Comparison of ENCODE assay signal across 9 mouse cellular contexts in the genomic region with DNA sequence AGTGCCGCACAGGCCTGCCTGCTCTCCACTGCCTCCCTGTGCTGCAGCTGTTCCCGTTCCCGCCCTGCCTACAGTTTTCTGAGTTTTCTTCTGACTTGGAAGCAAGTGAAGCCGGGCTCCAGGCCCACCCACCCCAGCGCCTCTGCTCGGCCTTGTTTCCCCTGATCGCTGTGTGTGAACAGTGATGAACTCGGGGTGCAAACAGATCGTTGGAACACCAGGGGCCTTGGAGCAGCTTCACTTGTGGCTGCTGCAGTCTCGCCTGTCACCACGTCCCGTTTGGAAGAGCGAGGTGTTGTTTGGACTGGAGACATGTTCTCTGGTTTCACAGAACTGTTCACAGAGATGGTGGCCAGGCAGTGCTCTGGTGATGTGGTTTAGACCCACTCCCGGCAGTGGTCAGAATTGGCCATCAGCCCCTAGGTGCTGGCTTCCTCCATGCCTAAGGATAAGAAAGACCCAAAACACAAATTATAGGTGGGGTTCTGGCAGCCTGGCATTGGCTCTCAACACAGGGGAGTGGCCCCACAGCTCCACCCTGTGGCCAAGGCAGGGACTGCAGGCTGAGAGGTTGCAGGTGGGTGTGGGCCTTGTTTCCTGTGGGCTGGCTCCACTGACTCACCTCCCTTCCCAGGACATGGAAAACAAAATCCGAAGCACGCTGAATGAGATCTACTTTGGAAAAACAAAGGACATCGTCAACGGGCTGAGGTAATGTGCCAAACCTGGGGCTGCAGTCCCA. TPM values are rescaled to one million over a fixed set of nuclear protein-coding genes. Genes with fewer than 3 reads are reported as not detected.
A peak's percentile ranks its signal among the peaks of the same experiment; 100 is the strongest.
DNase-seq lines count a peak whose midpoint lies in the region; ATAC-seq and TF ChIP-seq lines count a peak whose summit lies in the region.
"Had no signal": no experiment of that assay in that cellular context is flagged by ENCODE, and none has a peak within 500 bp of the region (broad histone marks: within the 10 kb centered on the region; RNA-seq: fewer than 3 reads in every experiment).

No protein-coding gene starts in this region.

- H3K9ac ChIP-seq in heart, embryonic 12.5 days: no peak overlapping the region
- no peak overlapping the region for H3K9ac ChIP-seq in lung, embryonic 16.5 days (ENCODE audit: low read length)

- H3K9me3 ChIP-seq in heart, embryonic 12.5 days (replicated peaks): no peaks in the 10 kb centered on the region
- no peaks in the 10 kb centered on the region for H3K9me3 ChIP-seq in lung, embryonic 16.5 days (ENCODE audit: control insufficient read depth, low read length)
- H3K9me3 ChIP-seq: megakaryocyte, embryonic 14.5 days had no signal

- peak overlapping the region; percentile 36; the same call in 1 of the 2 replicates for H3K27ac ChIP-seq in heart, embryonic 12.5 days (ENCODE audit: poor library complexity, severe bottlenecking)
- peak overlapping the region; percentile 81 for H3K27ac ChIP-seq in layer of hippocampus, adult 2 months
- no peak overlapping the region for H3K27ac ChIP-seq in lung, embryonic 16.5 days (ENCODE audit: low read length)

- WGBS in heart, embryonic 12.5 days: 74% methylated on average over 18 of the region's 18 CpGs
- 64% methylated on average over 18 of the region's 18 CpGs for WGBS in lung, embryonic 16.5 days

- TF ChIP-seq CTCF in layer of hippocampus, adult 2 months (conservative IDR thresholded peaks at IDR 0.05): peak; percentile 99

- H3K27me3 ChIP-seq in heart, embryonic 12.5 days (replicated peaks): no peaks in the 10 kb centered on the region
- H3K27me3 ChIP-seq in lung, embryonic 16.5 days (ENCODE audit: control insufficient read depth, insufficient read depth, low read depth, low read length): no peaks in the 10 kb centered on the region
- H3K27me3 ChIP-seq: megakaryocyte, embryonic 14.5 days had no signal

- peaks cover 89% of the 10 kb centered on the region for H3K36me3 ChIP-seq in heart, embryonic 12.5 days
- peaks cover 39% of the 10 kb centered on the region for H3K36me3 ChIP-seq in lung, embryonic 16.5 days (ENCODE audit: control insufficient read depth, insufficient read depth, low read length)

- no peak overlapping the region for H3K4me3 ChIP-seq in heart, embryonic 12.5 days
- no peak overlapping the region for H3K4me3 ChIP-seq in layer of hippocampus, adult 2 months
- no peak overlapping the region for H3K4me3 ChIP-seq in lung, embryonic 16.5 days (ENCODE audit: low read length)
- H3K4me3 ChIP-seq: megakaryocyte, embryonic 14.5 days had no signal

- peak; percentile 68 for ATAC-seq in CD4-positive, CD25-positive, alpha-beta regulatory T cell, adult 4 months
- 0 out of 2 replicates have a peak, but pooled peaks have one; percentile 20 for ATAC-seq in heart, embryonic 12.5 days (ENCODE audit: insufficient number of reproducible peaks, low FRiP score)
- ATAC-seq in lung, embryonic 16.5 days (ENCODE audit: low read depth): peak; percentile 15

- H3K4me2 ChIP-seq in heart, embryonic 12.5 days: no peak overlapping the region
- H3K4me2 ChIP-seq in lung, embryonic 16.5 days (ENCODE audit: low read depth, low read length): no peak overlapping the region

- peaks cover 30% of the 10 kb centered on the region for H3K4me1 ChIP-seq in heart, embryonic 12.5 days (replicated peaks)
- H3K4me1 ChIP-seq in lung, embryonic 16.5 days (replicated peaks; ENCODE audit: control insufficient read depth, insufficient read depth, low read length): no peaks in the 10 kb centered on the region

- peak; percentile 58 for DNase-seq in adipocyte (ENCODE audit: low spot score)
- DNase-seq in embryo, embryonic 10.5 days (ENCODE audit: low spot score): peak; percentile 69
- peak; percentile 76 to 93 for DNase-seq in layer of hippocampus, adult 2 months (ENCODE audit: low spot score in 2 of 2)
- DNase-seq in right cerebral cortex, postnatal 25 days: peak; percentile 84
- peak; percentile 87 for DNase-seq in urinary bladder, postnatal 25 days (ENCODE audit: low spot score)

RNA-seq across cellular contexts. Expression of a gene that starts 23.2 kb away (rescaled TPM):
- polyA plus RNA-seq in CD4-positive, CD25-positive, alpha-beta regulatory T cell, adult 4 months (2017; shearing (Covaris generic)): 10 to 100 TPM; 10.4 to 10.8 TPM
- 10.6 and 11.3 TPM in 2 replicates for polyA plus RNA-seq in heart, embryonic 12.5 days (2016; fragmentation: Nextera tagmentation; extraction: Ambion mirVana)
- total RNA-seq in layer of hippocampus, adult 2 months (2021): 10 to 100 TPM; 12.5 to 13.3 TPM
- polyA plus RNA-seq in lung, embryonic 16.5 days (2015; fragmentation: Nextera tagmentation; extraction: Ambion mirVana): 12.5 and 13.9 TPM in 2 replicates

RNA-seq across cellular contexts. Expression of a gene that starts 23.3 kb away (rescaled TPM):
- 1 to 10 TPM; 9.1 TPM for polyA plus RNA-seq in CD4-positive, CD25-positive, alpha-beta regulatory T cell, adult 4 months (2017; shearing (Covaris generic))
- polyA plus RNA-seq in heart, embryonic 12.5 days (2016; fragmentation: Nextera tagmentation; extraction: Ambion mirVana): 51.5 and 54.1 TPM in 2 replicates
- 10 to 100 TPM; 31.6 to 32.9 TPM for total RNA-seq in layer of hippocampus, adult 2 months (2021)
- polyA plus RNA-seq in lung, embryonic 16.5 days (2015; fragmentation: Nextera tagmentation; extraction: Ambion mirVana): 94.9 and 95.0 TPM in 2 replicates

Comparison
In these comparisons a context has a peak if more than half of its experiments do, and no peak if none do; other contexts are left out.
1. ATAC-seq: peak in every context shown above with its lines; median percentile 68 in CD4-positive, CD25-positive, alpha-beta regulatory T cell, adult 4 months; 20 in heart, embryonic 12.5 days; 15 in lung, embryonic 16.5 days.